Comparison of ENCODE assay signal across 8 mouse cellular contexts in genomic region chr17:88641012-88641411, GRCm38 (mm10). TPM values are rescaled to one million over a fixed set of nuclear protein-coding genes. Genes with fewer than 3 reads are reported as not detected.
DNase-seq lines count a peak whose midpoint lies in the region; ATAC-seq and TF ChIP-seq lines count a peak whose summit lies in the region.

No protein-coding gene starts in this region.

- TF ChIP-seq CTCF in C2C12 (IDR thresholded peaks at IDR 0.05; ENCODE audit: control insufficient read depth, insufficient read depth, insufficient read length), result peak; percentile 35

- peaks cover 25% of the 10 kb centered on the region for H3K79me3 ChIP-seq in C2C12 (ENCODE audit: low read depth)

- no peak overlapping the region for H3K27ac ChIP-seq in liver, embryonic 13.5 days

- H3K9ac ChIP-seq in liver, embryonic 13.5 days, result no peak overlapping the region

- H3K4me3 ChIP-seq in C2C12 (ENCODE audit: insufficient read depth, poor library complexity, severe bottlenecking), result no peak overlapping the region
- no peak overlapping the region for H3K4me3 ChIP-seq in liver, embryonic 13.5 days (replicated peaks)

- no peak overlapping the region for H3K4me2 ChIP-seq in liver, embryonic 13.5 days

- H3K36me3 ChIP-seq in C2C12 (ENCODE audit: control insufficient read depth, insufficient read depth), result peaks cover 70% of the 10 kb centered on the region
- H3K36me3 ChIP-seq in liver, embryonic 13.5 days, result peaks cover 3% of the 10 kb centered on the region

- no peaks in the 10 kb centered on the region for H3K4me1 ChIP-seq in liver, embryonic 13.5 days (replicated peaks)

- H3K79me2 ChIP-seq in C2C12 (ENCODE audit: control insufficient read depth, insufficient read depth), result peaks cover 40% of the 10 kb centered on the region

- peak; percentile 73 for DNase-seq in R1 (ENCODE audit: low read depth, low spot score)
- DNase-seq in cerebellum, postnatal 4 days (ENCODE audit: low spot score in 2 of 2), result peak; percentile 44 to 73
- peak; percentile 63 to 65 for DNase-seq in gastrocnemius, postnatal 4 days (ENCODE audit: low spot score in 2 of 2)
- peak; percentile 86 for DNase-seq in kidney, postnatal 10 days
- peak; percentile 24 for DNase-seq in liver, embryonic 13.5 days
- DNase-seq in retina, postnatal 1 day, result peak; percentile 76
- DNase-seq in urinary bladder, postnatal 14 days (ENCODE audit: low spot score), result peak; percentile 74

- no peak for ATAC-seq in liver, embryonic 13.5 days (ENCODE audit: low read depth)

- no peaks in the 10 kb centered on the region for H3K27me3 ChIP-seq in C2C12 (ENCODE audit: control insufficient read depth, insufficient read depth, insufficient read length)
- H3K27me3 ChIP-seq in liver, embryonic 13.5 days, result no peaks in the 10 kb centered on the region

- WGBS in liver, embryonic 13.5 days (ENCODE audit: insufficient replicate concordance), result 25% methylated on average over 6 of the region's 6 CpGs

- no peak overlapping the region for H3ac ChIP-seq in C2C12 (ENCODE audit: control insufficient read depth, insufficient read length, low read depth)

- H3K9me3 ChIP-seq in liver, embryonic 13.5 days (replicated peaks), result no peaks in the 10 kb centered on the region

TF ChIP-seq in C2C12, 6 proteins besides CTCF, POLR2A, EP300 and RAD21:
- no peak for TF ChIP-seq MYOG (IDR thresholded peaks at IDR 0.05; ENCODE audit: control insufficient read depth, extremely low read depth, insufficient read length)
- TF ChIP-seq FOSL1 (IDR thresholded peaks at IDR 0.05; ENCODE audit: insufficient read depth, low read length, poor library complexity, severe bottlenecking), result no peak

RNA-seq across cellular contexts. Expression of gene Gtf2a1l, which starts 27.4 kb away (rescaled TPM):
- not detected for polyA plus RNA-seq in C2C12 (2012; fragmentation: generic; extraction: Trizol)
- total RNA-seq in gastrocnemius, postnatal 4 days (2021), result not detected
- polyA plus RNA-seq in liver, embryonic 13.5 days (2015; fragmentation: Nextera tagmentation; extraction: Ambion mirVana), result not detected in 2 replicates

RNA-seq across cellular contexts. Expression of gene Ston1, which starts 43.5 kb away (rescaled TPM):
- polyA plus RNA-seq in C2C12 (2012; fragmentation: generic; extraction: Trizol), result 34.6 TPM
- 10 to 100 TPM; 20.4 to 25.6 TPM for total RNA-seq in gastrocnemius, postnatal 4 days (2021)
- polyA plus RNA-seq in liver, embryonic 13.5 days (2015; fragmentation: Nextera tagmentation; extraction: Ambion mirVana), result 0.98 and 1.0 TPM in 2 replicates

Comparison
In these comparisons a context has a peak if more than half of its experiments do, and no peak if none do; other contexts are left out.
1. DNase-seq: peak in every context shown above with its lines; median percentile 86 in kidney, postnatal 10 days; 76 in retina, postnatal 1 day; 74 in urinary bladder, postnatal 14 days; 73 in R1; 64 in gastrocnemius, postnatal 4 days; 58 in cerebellum, postnatal 4 days; 24 in liver, embryonic 13.5 days.
2. RNA of gene Ston1, which starts 43.5 kb away (polyA plus RNA-seq): 34.6 TPM in C2C12 (single experiment); 0.98 to 1.0 TPM in liver, embryonic 13.5 days; every median in the first group is over 10 times any median in the second.